Mouse (Mus musculus): ENCODE measurements around the gene Ppm1h.

- TF ChIP-seq CTCF (IDR thresholded peaks at IDR 0.05; ENCODE audit: extremely low read depth, insufficient read depth, low read length), result no peak
- TF ChIP-seq POLR2A (IDR thresholded peaks at IDR 0.05; ENCODE audit: extremely low read depth, insufficient read depth, low read length), result no peak
These were observed 281.7 kb downstream of the Ppm1h start for GRCm38 (mm10) chr10:122960216-122960615.

Data from cortical plate, adult 2 months (tissue).